Mouse (Mus musculus) heart, embryonic 13.5 days (tissue): ENCODE results near the gene Syngr3. TPM values are rescaled to one million over a fixed set of nuclear protein-coding genes. Genes with fewer than 3 reads are reported as not detected.

Experiments
- ATAC-seq: fragments of 200-750 bp; cut with Nextera tagmentation; 2 replicates; pipeline ENCODE4 v1.8.0; 2017; ENCODE audit warnings: moderate TSS enrichment; ENCODE audit not compliant: insufficient number of reproducible peaks, low FRiP score, low TSS enrichment; ENCODE audit errors: extremely low read depth
- H3K27ac ChIP-seq: fragments of 300-500 bp; sonication (generic); replicated peaks from 2 replicates; pipeline ENCODE4 v1.5.1; 2015; ENCODE audit warnings: moderate library complexity, mild to moderate bottlenecking, inconsistent platforms
- H3K27me3 ChIP-seq: fragments of 300-500 bp; sonication (generic); replicated peaks from 2 replicates; pipeline ENCODE4 v1.6.1; 2015; ENCODE audit warnings: mild to moderate bottlenecking, inconsistent platforms
- H3K36me3 ChIP-seq: fragments of 300-500 bp; sonication (generic); 2 replicates; pipeline ENCODE4 v1.6.1; 2015; ENCODE audit warnings: mild to moderate bottlenecking, inconsistent platforms
- H3K4me1 ChIP-seq: fragments of 300-500 bp; sonication (generic); 2 replicates; pipeline ENCODE4 v1.6.1; 2015; ENCODE audit warnings: inconsistent platforms
- H3K4me2 ChIP-seq: fragments of 300-500 bp; sonication (generic); 2 replicates; pipeline ENCODE4 v1.6.1; 2015; ENCODE audit warnings: inconsistent platforms, mild to moderate bottlenecking, moderate library complexity
- H3K4me3 ChIP-seq: fragments of 300-500 bp; sonication (generic); 2 replicates; pipeline ENCODE4 v1.5.1; 2015; ENCODE audit warnings: moderate library complexity, mild to moderate bottlenecking, inconsistent platforms
- H3K9ac ChIP-seq: fragments of 300-500 bp; sonication (generic); 2 replicates; pipeline ENCODE4 v1.6.1; 2015; ENCODE audit warnings: inconsistent platforms, mild to moderate bottlenecking, moderate library complexity
- H3K9me3 ChIP-seq: fragments of 300-500 bp; sonication (generic); 2 replicates; pipeline ENCODE4 v1.6.1; 2016; ENCODE audit warnings: inconsistent platforms
- WGBS: fragments of 180-500 bp; shearing (Covaris S2); methylation state at CpG from one replicate; pipeline ENCODE4 v1.1.7; 2015; ENCODE audit warnings: mixed read lengths; 5-methylcytosine and 5-hydroxymethylcytosine counted together
- polyA plus RNA-seq: library from polyadenylated mRNA; unstranded; fragments of >200 nt; fragmentation: Nextera tagmentation; extraction: Ambion mirVana; gene quantifications from 2 replicates; pipeline ENCODE4 v1.2.1, GENCODE M21; 2015

Syngr3 gene
- polyA plus RNA-seq, 1 experiment from 2014 or later = 0.59 TPM

- 33% methylated on average over 5 of the region's 5 CpGs for WGBS
- no peak overlapping the region for H3K4me3 ChIP-seq
- H3K4me1 ChIP-seq = peaks cover 29% of the 10 kb centered on the region
- H3K9me3 ChIP-seq = no peaks in the 10 kb centered on the region
- ATAC-seq = no peak
- H3K27me3 ChIP-seq = no peaks in the 10 kb centered on the region; the same call in 1 of the 2 replicates
- H3K27ac ChIP-seq = no peak overlapping the region
- 0 out of 2 replicates have a peak overlapping the region, but pooled peaks have one; percentile 2 for H3K9ac ChIP-seq
- H3K4me2 ChIP-seq = no peak overlapping the region
- H3K36me3 ChIP-seq = peaks cover 47% of the 10 kb centered on the region
Measured at GRCm38 (mm10) chr17:24697985-24698384, 8.2 kb upstream of the Syngr3 start.

GRCm38 (mm10) chr17:24696011-24696697 lies 6.4 kb upstream of the Syngr3 start, which contains the start of the genes Gfer and Noxo1:
Gene Gfer, minus strand, starts transcription at chr17:24696156.
Gene Noxo1, plus strand, starts transcription at chr17:24696234.
- peaks cover 29% of the 10 kb centered on the region for H3K4me1 ChIP-seq
- H3K4me3 ChIP-seq = peak within 1 kb of the TSS; percentile 89
- peak within 1 kb of the TSS; percentile 94 for H3K9ac ChIP-seq
- under 1% methylated on average over 59 of the region's 76 CpGs for WGBS
- H3K4me2 ChIP-seq = peak within 1 kb of the TSS; percentile 92
- no peaks in the 10 kb centered on the region for H3K9me3 ChIP-seq
- ATAC-seq = peak; percentile 93
- peaks cover 40% of the 10 kb centered on the region for H3K36me3 ChIP-seq
- peak within 1 kb of the TSS; percentile 84 for H3K27ac ChIP-seq
- H3K27me3 ChIP-seq = peaks cover 3% of the 10 kb centered on the region

GRCm38 (mm10) chr17:24695326-24696010 lies 5.7 kb upstream of the Syngr3 start:
- H3K4me2 ChIP-seq = peak overlapping the region; percentile 92
- H3K4me1 ChIP-seq = peaks cover 29% of the 10 kb centered on the region
- H3K36me3 ChIP-seq = peaks cover 33% of the 10 kb centered on the region
- H3K27ac ChIP-seq = peak overlapping the region; percentile 84
- H3K9ac ChIP-seq = peak overlapping the region; percentile 94
- H3K9me3 ChIP-seq = no peaks in the 10 kb centered on the region
- H3K4me3 ChIP-seq = peak overlapping the region; percentile 89
- H3K27me3 ChIP-seq = peaks cover 10% of the 10 kb centered on the region
- no peak; the same call in 1 of the 2 replicates for ATAC-seq
- WGBS = 8% methylated on average over 51 of the region's 51 CpGs

- Histone ChIP-seq H3K27ac (no peak overlapping the region), H3K4me2 (no peak overlapping the region), H3K9ac (no peak overlapping the region), H3K36me3 (peaks cover 22% of the 10 kb centered on the region), H3K27me3 (peaks cover 41% of the 10 kb centered on the region), H3K4me3 (no peak overlapping the region), H3K4me1 (peaks cover 36% of the 10 kb centered on the region), H3K9me3 (no peaks in the 10 kb centered on the region)
- no peak for ATAC-seq
- 84% methylated on average over 5 of the region's 5 CpGs for WGBS
Measured at GRCm38 (mm10) chr17:24692385-24692784, 2.6 kb upstream of the Syngr3 start.

GRCm38 (mm10) chr17:24687599-24687998 lies 2.2 kb downstream of the Syngr3 start:
- no peak for ATAC-seq
- 22% methylated on average over 23 of the region's 23 CpGs for WGBS
- H3K27me3 ChIP-seq = peaks cover 57% of the 10 kb centered on the region

GRCm38 (mm10) chr17:24687146-24687595 lies 2.6 kb downstream of the Syngr3 start:
- H3K9ac ChIP-seq = peak overlapping the region; percentile 47
- peak overlapping the region; percentile 47 for H3K4me3 ChIP-seq
- WGBS = 2% methylated on average over 25 of the region's 25 CpGs
- H3K27ac ChIP-seq = no peak overlapping the region
- no peaks in the 10 kb centered on the region for H3K9me3 ChIP-seq
- H3K4me1 ChIP-seq = peaks cover 25% of the 10 kb centered on the region
- H3K27me3 ChIP-seq = peaks cover 57% of the 10 kb centered on the region
- peak overlapping the region; percentile 64 for H3K4me2 ChIP-seq
- H3K36me3 ChIP-seq = peaks cover 9% of the 10 kb centered on the region
- ATAC-seq = no peak

More at GRCm38 (mm10) chr17:24687599-24687998, 2.2 kb downstream of the Syngr3 start:
- H3K4me3 ChIP-seq = peak overlapping the region; percentile 47
- H3K27ac ChIP-seq = no peak overlapping the region
- peaks cover 25% of the 10 kb centered on the region for H3K4me1 ChIP-seq
- H3K9me3 ChIP-seq = no peaks in the 10 kb centered on the region
- peak overlapping the region; percentile 47 for H3K9ac ChIP-seq
- H3K4me2 ChIP-seq = peak overlapping the region; percentile 64
- peaks cover 8% of the 10 kb centered on the region for H3K36me3 ChIP-seq

GRCm38 (mm10) chr17:24686514-24686913 lies 3.2 kb downstream of the Syngr3 start:
- peak overlapping the region; percentile 25; the same call in 1 of the 2 replicates for H3K4me3 ChIP-seq
- peak; percentile 26; the same call in 1 of the 2 replicates for ATAC-seq
- H3K9me3 ChIP-seq = no peaks in the 10 kb centered on the region
- peaks cover 25% of the 10 kb centered on the region for H3K4me1 ChIP-seq
- H3K27ac ChIP-seq = no peak overlapping the region
- H3K27me3 ChIP-seq = peaks cover 57% of the 10 kb centered on the region
- 0 out of 2 replicates have a peak overlapping the region, but pooled peaks have one; percentile 24 for H3K9ac ChIP-seq
- peaks cover 11% of the 10 kb centered on the region for H3K36me3 ChIP-seq
- peak overlapping the region; percentile 52 for H3K4me2 ChIP-seq
- 22% methylated on average over 16 of the region's 16 CpGs for WGBS

- H3K27me3 ChIP-seq = no peaks in the 10 kb centered on the region
- no peak overlapping the region for H3K4me2 ChIP-seq
- H3K4me3 ChIP-seq = no peak overlapping the region
Measured at GRCm38 (mm10) chr17:24677500-24678080, 12.2 kb downstream of the Syngr3 start.

GRCm38 (mm10) chr17:24676877-24677276 lies 12.9 kb downstream of the Syngr3 start:
- no peak overlapping the region for H3K27ac ChIP-seq
- ATAC-seq = no peak
- peaks cover 57% of the 10 kb centered on the region for H3K36me3 ChIP-seq
- no peak overlapping the region for H3K4me3 ChIP-seq
- H3K4me1 ChIP-seq = peaks cover 28% of the 10 kb centered on the region
- no peaks in the 10 kb centered on the region for H3K27me3 ChIP-seq
- H3K9ac ChIP-seq = no peak overlapping the region
- H3K9me3 ChIP-seq = no peaks in the 10 kb centered on the region
- H3K4me2 ChIP-seq = no peak overlapping the region
- 90% methylated on average over 5 of the region's 5 CpGs for WGBS

More at GRCm38 (mm10) chr17:24677500-24678080, 12.2 kb downstream of the Syngr3 start:
- H3K4me1 ChIP-seq = peaks cover 21% of the 10 kb centered on the region
- no peak for ATAC-seq
- 91% methylated on average over 24 of the region's 24 CpGs for WGBS
- H3K9me3 ChIP-seq = no peaks in the 10 kb centered on the region
- peaks cover 64% of the 10 kb centered on the region for H3K36me3 ChIP-seq
- H3K9ac ChIP-seq = no peak overlapping the region
- H3K27ac ChIP-seq = no peak overlapping the region

GRCm38 (mm10) chr17:24676187-24676586 lies 13.6 kb downstream of the Syngr3 start:
- H3K4me3 ChIP-seq = no peak overlapping the region
- WGBS = 57% methylated on average over 2 of the region's 2 CpGs
- 0 out of 2 replicates have a peak overlapping the region, but pooled peaks have one; percentile 2 for H3K9ac ChIP-seq
- ATAC-seq = no peak
- no peak overlapping the region for H3K4me2 ChIP-seq
- H3K9me3 ChIP-seq = no peaks in the 10 kb centered on the region
- H3K27me3 ChIP-seq = no peaks in the 10 kb centered on the region
- no peak overlapping the region for H3K27ac ChIP-seq
- H3K4me1 ChIP-seq = peaks cover 35% of the 10 kb centered on the region
- H3K36me3 ChIP-seq = peaks cover 50% of the 10 kb centered on the region

GRCm38 (mm10) chr17:24674277-24674676 lies 15.5 kb downstream of the Syngr3 start:
- H3K27ac ChIP-seq = no peak overlapping the region
- no peaks in the 10 kb centered on the region for H3K27me3 ChIP-seq
- no peak for ATAC-seq
- WGBS = 68% methylated on average over 7 of the region's 7 CpGs
- H3K4me3 ChIP-seq = no peak overlapping the region
- no peaks in the 10 kb centered on the region for H3K9me3 ChIP-seq
- H3K4me1 ChIP-seq = peaks cover 47% of the 10 kb centered on the region
- H3K4me2 ChIP-seq = no peak overlapping the region
- peak overlapping the region; percentile 56 for H3K9ac ChIP-seq
- H3K36me3 ChIP-seq = peaks cover 31% of the 10 kb centered on the region
